Mouse (Mus musculus) forebrain, postnatal 0 days (tissue): ENCODE measurements at regions not wholly inside any gene's neighbourhood (a gene's known extent, or its start where the extent isn't known, plus 50 kb on each side); places are given as distances from the start of the nearest gene placed in this dataset.

Experiments used
- ATAC-seq: fragments of 200-750 bp; cut with Nextera tagmentation; 2 replicates; pipeline ENCODE4 v1.8.0; 2017; ENCODE audit warnings: mild to moderate bottlenecking, moderate library complexity
- DNase-seq: peaks from one replicate; pipeline ENCODE4 v3.0.0-alpha.2; 2015
- H3K27ac ChIP-seq: fragments of 300-500 bp; sonication (generic); 2 replicates; pipeline ENCODE4 v1.5.1; 2014; ENCODE audit warnings: low read depth, mild to moderate bottlenecking, antibody characterized with exemption, low read length, moderate library complexity, mixed read lengths
- H3K27me3 ChIP-seq: fragments of 300-500 bp; sonication (generic); 2 replicates; pipeline ENCODE4 v1.6.1; 2014; ENCODE audit warnings: mild to moderate bottlenecking, low read length, mixed read lengths; ENCODE audit not compliant: insufficient read depth
- H3K36me3 ChIP-seq: fragments of 300-500 bp; sonication (generic); 2 replicates; pipeline ENCODE4 v1.6.1; 2014; ENCODE audit warnings: mild to moderate bottlenecking, moderate library complexity; ENCODE audit not compliant: insufficient read depth
- H3K4me1 ChIP-seq: fragments of 300-500 bp; sonication (generic); 2 replicates; pipeline ENCODE4 v1.6.1; 2014; ENCODE audit warnings: antibody characterized with exemption; ENCODE audit not compliant: insufficient read depth
- H3K4me2 ChIP-seq: fragments of 300-500 bp; sonication (generic); 2 replicates; pipeline ENCODE4 v1.6.1; 2014; ENCODE audit warnings: low read depth, mild to moderate bottlenecking, moderate library complexity
- H3K4me3 ChIP-seq: fragments of 300-500 bp; sonication (generic); 2 replicates; pipeline ENCODE4 v1.5.1; 2014; ENCODE audit warnings: low read depth, low read length, mixed read lengths
- H3K9ac ChIP-seq: fragments of 300-500 bp; sonication (generic); 2 replicates; pipeline ENCODE4 v1.6.1; 2014; ENCODE audit warnings: mild to moderate bottlenecking
- H3K9me3 ChIP-seq: fragments of 300-500 bp; sonication (generic); 2 replicates; pipeline ENCODE4 v1.6.1; 2016; ENCODE audit warnings: low read length
- CTCF ChIP-seq: sonication (generic); IDR thresholded peaks from 2 replicates; pipeline ENCODE4 v1.5.1; 2016; ENCODE audit warnings: antibody characterized with exemption, control low read depth, low read depth
- WGBS: fragments of 180-500 bp; shearing (Covaris S2); extraction: QIAGEN DNeasy Blood & Tissue Kit; methylation state at CpG from one replicate; pipeline ENCODE4 v1.1.7; 2014; 5-methylcytosine and 5-hydroxymethylcytosine counted together

DNA sequence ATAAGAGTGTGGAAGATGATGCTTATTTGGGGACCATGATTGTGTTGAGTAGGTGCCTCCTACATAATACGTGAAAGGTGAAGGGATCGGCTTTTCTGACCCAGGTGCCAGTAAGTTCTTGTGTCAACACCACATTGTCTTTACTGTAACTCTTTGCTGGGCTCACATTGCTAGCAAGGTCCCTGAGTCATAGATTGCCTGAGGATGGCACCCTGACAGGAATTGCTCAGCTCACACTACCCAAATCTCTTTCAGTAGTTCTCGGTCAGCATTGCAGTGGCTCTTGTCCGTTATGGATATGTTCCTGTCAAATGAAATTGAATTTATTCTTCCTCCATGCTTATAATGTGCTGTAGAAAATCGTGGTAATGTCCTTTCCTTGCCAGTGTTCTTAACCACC, 200.8 kb downstream of the Csl start:
- 85% methylated on average over 5 of the region's 5 CpGs for WGBS
- no peak for ATAC-seq
- TF ChIP-seq CTCF = no peak
- Histone ChIP-seq H3K36me3 (no peaks in the 10 kb centered on the region), H3K4me3 (no peak overlapping the region), H3K9ac (no peak overlapping the region), H3K27me3 (no peaks in the 10 kb centered on the region), H3K9me3 (no peaks in the 10 kb centered on the region), H3K4me1 (no peaks in the 10 kb centered on the region), H3K4me2 (no peak overlapping the region), H3K27ac (no peak overlapping the region)
- no peak for DNase-seq

DNA sequence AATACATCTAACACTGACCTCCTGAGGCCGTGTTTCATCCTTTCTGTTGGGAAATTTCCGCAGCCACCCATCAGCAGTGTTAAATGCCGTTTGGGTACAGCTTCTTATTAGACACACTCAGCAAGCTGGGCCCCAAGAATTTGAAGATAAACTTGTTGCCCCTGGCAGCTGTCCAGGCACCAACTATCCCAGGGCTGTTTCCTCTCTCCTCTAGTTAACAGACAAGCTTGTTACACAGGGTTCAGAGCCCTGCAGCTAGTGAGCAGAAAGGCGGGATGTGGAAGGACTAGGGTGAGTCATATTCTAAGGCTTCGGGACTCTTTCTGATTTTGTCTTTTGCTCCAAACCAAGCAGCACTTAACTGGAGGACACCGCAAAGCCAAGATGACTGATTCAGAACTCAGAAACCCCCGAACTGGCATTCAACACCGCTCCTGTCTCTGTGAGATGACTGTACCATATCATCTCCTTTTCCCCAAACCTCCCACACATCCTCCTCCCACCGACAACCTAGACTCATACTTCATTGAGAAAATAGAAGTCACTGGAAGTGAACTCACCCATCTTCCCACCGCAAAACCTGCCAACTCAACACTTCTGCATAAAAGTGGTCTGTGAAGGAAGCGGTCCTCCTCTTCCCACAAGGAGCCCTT, 198.2 kb downstream of the Csl start:
- no peak for TF ChIP-seq CTCF
- WGBS = 92% methylated on average over 11 of the region's 11 CpGs
- no peak for ATAC-seq
- Histone ChIP-seq H3K36me3 (no peaks in the 10 kb centered on the region), H3K4me1 (no peaks in the 10 kb centered on the region), H3K9ac (no peak overlapping the region), H3K27ac (no peak overlapping the region), H3K9me3 (no peaks in the 10 kb centered on the region), H3K27me3 (no peaks in the 10 kb centered on the region), H3K4me3 (no peak overlapping the region), H3K4me2 (no peak overlapping the region)
- DNase-seq = no peak

- no peak for TF ChIP-seq CTCF
- Histone ChIP-seq H3K9ac (no peak overlapping the region), H3K27me3 (no peaks in the 10 kb centered on the region), H3K4me1 (no peaks in the 10 kb centered on the region), H3K4me3 (no peak overlapping the region), H3K36me3 (no peaks in the 10 kb centered on the region), H3K9me3 (no peaks in the 10 kb centered on the region), H3K27ac (no peak overlapping the region), H3K4me2 (no peak overlapping the region)
- ATAC-seq (no peak), DNase-seq (no peak)
- 80% methylated on average over 4 of the region's 4 CpGs for WGBS
These were observed 194.9 kb downstream of the Csl start for GRCm38 (mm10) chr10:99564605-99565004.

DNA sequence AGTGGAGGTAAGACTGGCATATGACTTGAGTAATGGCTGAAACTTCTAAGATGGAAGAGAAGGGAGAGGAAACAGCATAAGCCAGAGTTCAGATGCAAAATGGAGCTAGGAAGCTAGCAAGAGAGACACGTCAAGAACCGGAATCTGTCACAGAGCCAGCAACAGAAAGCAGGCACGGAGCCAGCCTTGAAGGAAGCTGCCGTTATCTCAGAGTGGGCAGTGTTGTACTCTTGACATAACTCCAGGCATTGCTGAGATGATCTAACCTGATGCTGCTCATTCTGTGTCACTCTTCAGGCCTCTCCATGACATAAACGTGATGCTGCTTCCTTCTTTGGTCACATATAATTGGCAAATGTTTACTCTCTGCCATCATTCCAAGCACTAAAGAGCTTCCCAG, 191.0 kb downstream of the Csl start:
- H3K4me2 ChIP-seq = no peak overlapping the region
- TF ChIP-seq CTCF = no peak
- no peaks in the 10 kb centered on the region for H3K36me3 ChIP-seq
- H3K27ac ChIP-seq = no peak overlapping the region
- ATAC-seq (no peak), DNase-seq (no peak)
- 43% methylated on average over 5 of the region's 5 CpGs for WGBS
- H3K4me3 ChIP-seq = no peak overlapping the region
- H3K9me3 ChIP-seq = no peaks in the 10 kb centered on the region
- H3K4me1 ChIP-seq = no peaks in the 10 kb centered on the region
- H3K27me3 ChIP-seq = no peaks in the 10 kb centered on the region
- H3K9ac ChIP-seq = no peak overlapping the region

DNA sequence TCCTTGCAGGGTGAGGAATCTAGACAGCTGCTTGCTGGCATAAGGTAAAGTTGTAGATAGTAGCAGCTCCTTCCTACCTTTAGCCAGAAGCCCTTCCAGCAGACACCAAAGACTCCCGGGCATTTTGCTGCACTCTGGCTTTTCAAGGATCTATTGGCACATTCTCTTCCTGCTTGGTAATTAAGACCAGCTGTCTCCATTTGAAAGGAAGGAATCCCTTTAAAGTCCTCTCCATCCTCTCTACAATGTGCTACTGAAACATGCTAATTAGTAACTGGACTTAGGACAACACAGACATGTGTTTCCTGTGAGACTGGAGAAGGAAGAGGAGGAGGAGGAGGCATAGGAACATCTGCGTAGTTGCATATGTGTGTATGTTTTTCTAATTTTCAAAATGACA, 189.3 kb downstream of the Csl start:
- DNase-seq = no peak
- ATAC-seq = peak; percentile 51
- Histone ChIP-seq H3K4me1 (no peaks in the 10 kb centered on the region), H3K9ac (no peak overlapping the region), H3K9me3 (no peaks in the 10 kb centered on the region), H3K4me3 (no peak overlapping the region), H3K27ac (no peak overlapping the region), H3K4me2 (no peak overlapping the region), H3K27me3 (no peaks in the 10 kb centered on the region), H3K36me3 (no peaks in the 10 kb centered on the region)
- TF ChIP-seq CTCF = no peak
- WGBS = 34% methylated on average over 2 of the region's 2 CpGs

DNA sequence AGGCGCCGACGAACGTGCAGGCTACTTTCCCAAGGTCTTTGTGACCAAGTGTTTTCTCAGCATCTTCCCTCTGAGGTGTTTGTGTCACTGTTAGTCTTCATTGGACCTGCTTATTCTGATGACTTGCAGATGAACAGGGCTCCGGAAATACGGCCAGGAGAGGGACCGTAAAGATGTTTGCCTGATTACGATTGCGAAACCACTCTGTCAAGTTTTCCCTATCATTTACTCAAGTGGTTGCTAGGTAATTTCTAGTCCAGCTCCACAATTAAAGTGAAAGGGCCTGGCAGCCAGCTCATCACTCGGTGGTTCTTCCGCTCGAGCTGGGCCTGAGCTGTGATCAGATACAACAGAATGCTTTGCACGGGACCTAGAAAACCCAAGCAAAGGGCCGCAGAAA, 185.5 kb downstream of the Csl start:
- H3K4me3 ChIP-seq = no peak overlapping the region
- ATAC-seq (no peak), DNase-seq (no peak)
- peaks cover 5% of the 10 kb centered on the region for H3K4me1 ChIP-seq
- 68% methylated on average over 14 of the region's 14 CpGs for WGBS
- no peaks in the 10 kb centered on the region for H3K27me3 ChIP-seq
- H3K27ac ChIP-seq = no peak overlapping the region
- no peaks in the 10 kb centered on the region for H3K36me3 ChIP-seq
- no peaks in the 10 kb centered on the region for H3K9me3 ChIP-seq
- TF ChIP-seq CTCF = no peak
- no peak overlapping the region for H3K9ac ChIP-seq
- no peak overlapping the region for H3K4me2 ChIP-seq

- H3K4me2 ChIP-seq = no peak overlapping the region
- H3K4me1 ChIP-seq = peaks cover 5% of the 10 kb centered on the region
- H3K27me3 ChIP-seq = no peaks in the 10 kb centered on the region
- DNase-seq = peak; percentile 45
- H3K9ac ChIP-seq = no peak overlapping the region
- H3K27ac ChIP-seq = no peak overlapping the region
- 48% methylated on average over 7 of the region's 7 CpGs for WGBS
- TF ChIP-seq CTCF = no peak
- peak; percentile 37; the same call in 1 of the 2 replicates for ATAC-seq
- H3K4me3 ChIP-seq = no peak overlapping the region
- no peaks in the 10 kb centered on the region for H3K36me3 ChIP-seq
- no peaks in the 10 kb centered on the region for H3K9me3 ChIP-seq
These were observed 184.2 kb downstream of the Csl start for GRCm38 (mm10) chr10:99575294-99575693.
